Mouse (Mus musculus) adrenal gland, postnatal 0 days (tissue): ENCODE measurements around the gene Rnf111. TPM values are rescaled to one million over a fixed set of nuclear protein-coding genes. Genes with fewer than 3 reads are reported as not detected.

ENCODE experiments used
- microRNA-seq: library from miRNA; unstranded; fragments of <30 nt; microRNA quantifications from one replicate; pipeline ENCODE4, GENCODE M21; 2016; ENCODE audit warnings: borderline replicate concordance; ENCODE audit not compliant: insufficient number of aligned reads
- polyA plus RNA-seq: library from polyadenylated mRNA; unstranded; fragments of >200 nt; fragmentation: Nextera tagmentation; extraction: Ambion mirVana; gene quantifications from 2 replicates; pipeline ENCODE4 v1.2.1, GENCODE M21; 2015

Rnf111 gene
- polyA plus RNA-seq: 12.7 and 17.6 TPM in 2 replicates

GRCm38 (mm10) chr9:70503626-70504041, at the start of gene Rnf111:
Rnf111 (minus strand) TSS chr9:70503725.

GRCm38 (mm10) chr9:70542305-70543041, 38.9 kb upstream of the Rnf111 start, which contains the start of gene Sltm:
Sltm (plus strand) TSS chr9:70542754.

GRCm38 (mm10) chr9:70421257-70422056, 82.1 kb downstream of the Rnf111 start, which contains the start of gene Ccnb2:
Ccnb2 (minus strand) TSS chr9:70421547.

Small RNA genes within 50 kb of the gene (microRNA-seq; reads per million reads assigned to microRNA genes)
- gene Mir5626: 2.8 reads per million

Other genes starting within 250 kb of the Rnf111 start
- gene Ccnb2, start 82.2 kb downstream of the Rnf111 start, polyA plus RNA-seq: 47.1 and 62.9 TPM in 2 replicates
- gene Sltm, start 39.0 kb upstream of the Rnf111 start, polyA plus RNA-seq: 18.1 and 26.7 TPM in 2 replicates
- 1.0 and 1.4 TPM in 2 replicates for gene Gm10642, start 152.5 kb upstream of the Rnf111 start, polyA plus RNA-seq
- gene Mindy2, start 153.4 kb upstream of the Rnf111 start, polyA plus RNA-seq: 13.0 and 14.1 TPM in 2 replicates
- gene Adam10, start 175.3 kb upstream of the Rnf111 start, polyA plus RNA-seq: 37.5 and 41.8 TPM in 2 replicates